Mouse (Mus musculus) monocyte, adult 5-6 weeks (primary cell): ENCODE data around the gene Pnmt. TPM values are rescaled to one million over a fixed set of nuclear protein-coding genes. Genes with fewer than 3 reads are reported as not detected.

Experiments used
- ATAC-seq: fragments of 153-309, 156-312 bp; replicated peaks from 2 replicates; pipeline ENCODE4 v1.8.0; 2017; ENCODE audit warnings: mild to moderate bottlenecking; ENCODE audit not compliant: low TSS enrichment, insufficient number of reproducible peaks, severe bottlenecking, poor library complexity, low FRiP score
- total RNA-seq: library from RNA; stranded (forward); fragments of 200-1000, 200-491, 200-594 nt; gene quantifications from 3 replicates; pipeline ENCODE4 v1.2.3, GENCODE M21; 2017

Pnmt gene
- not detected in 3 replicates for total RNA-seq

DNA sequence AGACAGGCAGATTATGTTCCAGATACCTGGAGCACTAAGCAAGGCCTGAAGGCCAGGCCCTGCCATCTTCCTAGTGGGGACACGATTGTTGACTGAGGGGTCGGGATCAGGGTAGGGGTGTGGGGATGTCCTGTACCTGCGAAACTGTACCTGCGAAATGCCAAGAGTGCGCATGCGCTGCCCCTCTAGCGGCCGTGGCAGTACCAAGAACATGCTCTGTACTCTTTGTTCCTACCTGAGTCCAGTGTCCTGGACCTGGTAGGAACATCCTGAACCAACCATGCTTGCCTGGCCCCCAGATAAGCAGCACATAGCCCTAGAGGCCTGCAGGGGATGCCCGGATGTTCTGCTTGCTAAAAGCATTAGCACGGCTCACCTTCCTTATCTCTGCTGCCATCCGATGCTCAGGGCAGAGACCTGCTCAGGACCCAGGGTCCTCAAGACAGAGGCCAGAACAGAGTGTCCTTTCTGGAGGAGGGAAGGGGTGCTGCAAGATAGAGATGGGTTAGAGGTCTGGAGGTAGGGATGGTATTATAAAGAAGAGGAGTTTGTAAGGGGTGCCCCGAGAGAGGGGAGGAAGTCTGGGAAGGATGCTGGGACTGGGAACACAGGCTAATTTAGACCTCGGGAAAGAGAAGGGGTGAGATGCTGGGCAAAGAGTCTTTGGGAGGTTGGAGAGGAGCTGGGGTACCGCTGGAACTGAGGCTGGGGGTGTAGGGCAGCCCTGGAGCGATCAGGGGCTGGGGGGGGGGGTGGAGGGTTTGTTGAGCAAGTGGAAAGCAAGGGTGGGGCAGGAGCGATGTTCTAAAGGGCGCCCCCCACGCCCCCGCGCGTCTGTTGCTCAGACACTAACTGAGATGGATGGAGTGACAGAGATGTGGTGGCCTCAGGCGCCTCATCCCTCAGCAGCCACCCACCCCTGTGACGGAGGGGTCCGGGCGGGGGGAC, at the start of gene Pnmt:
Gene Pnmt, plus strand, starts transcription at position 813 of the 948 bp plus-strand sequence.
- ATAC-seq, result no peak

GRCm38 (mm10) chr11:98338507-98338961, 47.7 kb upstream of the Pnmt start:
- no peak for ATAC-seq

DNA sequence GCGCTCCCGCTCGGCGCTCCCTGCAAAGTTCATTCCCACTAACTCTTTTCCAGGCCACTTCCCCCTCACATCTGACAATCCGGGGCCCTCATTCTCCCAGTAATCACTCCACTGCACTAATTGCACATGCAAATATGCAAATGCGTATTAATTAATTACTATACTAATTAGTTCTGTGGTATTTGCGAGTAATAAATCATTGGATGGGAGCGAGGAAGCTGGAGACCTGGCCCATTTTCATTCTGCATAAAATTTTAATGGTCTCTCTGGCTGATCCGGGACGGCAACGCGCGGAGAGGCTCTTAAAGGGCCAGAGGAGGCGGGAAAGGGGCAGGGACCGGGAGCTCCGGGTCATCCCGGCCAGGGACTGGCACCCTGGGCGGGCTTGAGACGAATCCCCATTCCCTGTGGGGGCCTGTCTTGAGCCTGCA, 47.2 kb upstream of the Pnmt start:
- ATAC-seq, result no peak

- no peak for ATAC-seq
Measured at GRCm38 (mm10) chr11:98339679-98340287, 46.5 kb upstream of the Pnmt start.

- no peak for ATAC-seq
Measured at GRCm38 (mm10) chr11:98340597-98340996, 45.7 kb upstream of the Pnmt start.

GRCm38 (mm10) chr11:98341174-98341573, 45.1 kb upstream of the Pnmt start:
- no peak for ATAC-seq

- peak; percentile 94 for ATAC-seq
Measured at GRCm38 (mm10) chr11:98342000-98342945, 44.0 kb upstream of the Pnmt start.

DNA sequence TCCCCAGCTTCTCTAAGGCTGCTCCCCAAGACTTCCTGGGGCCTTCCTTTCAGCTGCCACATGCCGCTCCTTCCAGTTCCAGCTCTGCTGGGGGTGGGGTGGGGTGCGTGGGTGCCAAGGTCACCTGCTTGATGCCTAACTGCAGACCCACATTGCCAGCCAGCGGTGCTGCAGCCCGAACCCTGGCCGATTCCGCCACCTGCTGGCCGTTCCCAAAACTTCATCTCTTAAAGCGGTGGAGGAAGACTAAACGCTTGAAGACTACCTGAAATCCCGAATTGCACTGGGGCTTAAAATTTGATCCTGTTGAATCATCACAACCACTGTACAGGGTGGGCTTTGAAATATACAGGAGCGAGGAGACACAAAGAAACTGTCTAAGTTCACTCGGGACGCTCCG, 41.0 kb upstream of the Pnmt start:
- ATAC-seq, result no peak

DNA sequence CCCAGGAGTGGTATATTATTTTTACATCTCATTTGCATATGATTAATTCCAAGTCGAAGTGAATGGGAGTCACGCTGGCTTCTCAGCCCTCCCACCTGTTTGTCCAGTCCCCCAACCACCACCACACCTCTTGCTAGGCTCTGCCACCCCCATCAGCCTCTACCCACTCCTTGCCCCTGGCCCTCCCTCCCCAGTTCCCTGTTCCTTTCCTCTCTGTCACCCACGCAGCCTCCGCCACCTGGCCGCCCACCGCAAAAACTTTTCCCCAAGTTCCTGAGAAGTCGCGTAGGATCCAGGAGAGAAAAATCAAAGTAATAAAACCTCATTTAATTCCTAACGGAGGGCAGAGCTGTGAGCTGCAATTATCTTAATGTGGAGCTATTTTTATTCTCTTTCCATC, 40.1 kb upstream of the Pnmt start:
- ATAC-seq, result no peak

DNA sequence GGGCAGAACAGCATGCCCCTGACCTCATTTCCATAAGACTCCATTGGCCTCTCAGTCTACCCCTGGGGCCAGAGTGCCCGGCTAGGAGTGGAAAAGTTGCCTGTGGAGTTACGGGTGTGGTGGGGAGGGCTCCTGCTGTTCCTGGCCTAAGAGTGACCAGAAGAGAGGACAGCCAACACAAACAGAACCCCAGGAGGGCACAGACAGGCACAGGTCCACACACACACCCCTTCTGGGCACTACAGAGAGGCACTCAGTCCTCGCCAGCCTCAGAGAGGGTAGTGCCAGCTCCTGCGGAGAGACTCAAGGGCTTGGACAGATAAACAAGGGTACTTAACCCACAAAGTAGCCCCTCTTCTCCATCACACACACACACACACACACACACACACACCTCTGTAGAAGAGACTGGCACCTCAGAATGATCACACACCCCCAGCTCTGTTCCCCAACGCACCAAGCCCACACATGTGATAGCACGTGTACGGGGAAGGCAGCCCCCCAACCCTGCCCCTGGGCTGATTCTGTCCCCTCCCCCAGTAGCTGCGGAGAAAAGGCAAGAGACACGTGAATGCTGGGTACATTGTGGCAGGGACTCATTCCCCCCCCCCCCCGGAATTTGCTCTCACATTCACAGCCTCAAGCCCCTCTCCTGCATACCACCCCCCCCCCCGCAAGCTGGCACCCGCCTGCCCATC, 38.7 kb upstream of the Pnmt start:
- ATAC-seq, result no peak

- ATAC-seq, result no peak
Measured at GRCm38 (mm10) chr11:98348083-98348961, 37.9 kb upstream of the Pnmt start, which contains the start of gene Ppp1r1b. Gene Ppp1r1b (plus strand): TSS chr11:98348404.

- ATAC-seq, result no peak
Measured at GRCm38 (mm10) chr11:98349308-98349707, 36.9 kb upstream of the Pnmt start.

DNA sequence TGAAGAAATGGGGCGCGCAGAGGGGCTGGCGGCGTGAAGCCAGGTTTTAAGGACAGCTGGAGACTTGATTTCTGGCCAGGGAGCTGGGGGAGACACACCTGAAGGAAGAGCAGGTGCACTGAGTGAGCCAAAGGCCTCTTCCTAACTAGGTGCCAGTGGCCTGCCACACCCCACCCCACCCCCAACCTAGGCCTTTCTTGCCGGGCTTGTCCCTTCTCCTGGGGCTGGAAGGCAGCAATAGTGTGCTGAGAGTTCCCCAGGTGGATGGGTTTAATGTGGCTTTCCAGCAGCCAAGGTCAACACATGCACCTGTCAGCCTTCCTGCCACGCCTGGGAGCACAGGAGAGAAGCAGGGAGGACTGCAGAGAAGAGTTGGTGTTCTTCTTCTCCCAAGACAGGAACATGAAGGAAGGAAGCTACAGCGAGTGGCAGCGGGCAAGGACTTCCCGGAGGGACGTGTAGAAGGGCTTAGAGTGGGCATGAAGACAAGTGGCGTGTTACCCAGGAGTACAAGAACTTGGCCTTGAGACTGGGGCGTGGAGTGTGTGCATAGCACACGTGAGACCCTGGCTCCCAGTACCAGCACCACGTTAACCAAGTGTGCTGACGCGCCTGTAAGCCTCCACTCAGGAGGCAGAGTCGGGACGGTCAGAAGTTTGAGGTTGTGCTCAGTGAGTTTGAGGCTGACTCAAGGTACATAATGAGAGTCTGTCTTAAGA, 33.8 kb upstream of the Pnmt start:
- no peak for ATAC-seq

DNA sequence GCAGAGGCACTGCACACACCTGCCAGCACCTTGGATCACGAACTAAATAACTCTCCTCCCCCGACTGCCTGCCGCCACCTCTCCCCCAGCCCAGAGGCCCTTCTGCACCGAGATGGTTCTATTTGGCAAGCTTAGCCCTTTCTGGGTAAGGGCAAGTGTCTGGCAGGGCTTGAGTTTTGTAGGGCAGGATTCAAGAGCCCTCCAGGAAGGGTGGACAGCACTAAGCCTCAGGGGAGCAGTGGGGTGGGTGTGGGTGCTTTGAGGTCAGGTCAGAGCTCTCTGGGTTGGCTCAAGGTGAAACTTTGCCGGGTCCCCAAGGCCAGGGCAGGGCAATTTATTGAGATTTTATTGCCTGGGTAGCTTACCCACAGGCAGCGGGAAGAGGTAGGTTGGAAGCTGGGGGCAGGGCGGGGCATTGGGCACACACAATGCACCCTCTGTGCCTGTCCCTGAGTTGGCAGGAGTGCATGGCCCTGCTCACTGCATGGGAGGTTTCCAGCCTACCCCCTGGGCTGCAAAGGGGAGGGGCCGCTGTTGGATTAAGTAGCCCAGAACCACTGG, 32.5 kb upstream of the Pnmt start:
- ATAC-seq, result no peak

GRCm38 (mm10) chr11:98354445-98354844, 31.8 kb upstream of the Pnmt start:
- ATAC-seq, result no peak

DNA sequence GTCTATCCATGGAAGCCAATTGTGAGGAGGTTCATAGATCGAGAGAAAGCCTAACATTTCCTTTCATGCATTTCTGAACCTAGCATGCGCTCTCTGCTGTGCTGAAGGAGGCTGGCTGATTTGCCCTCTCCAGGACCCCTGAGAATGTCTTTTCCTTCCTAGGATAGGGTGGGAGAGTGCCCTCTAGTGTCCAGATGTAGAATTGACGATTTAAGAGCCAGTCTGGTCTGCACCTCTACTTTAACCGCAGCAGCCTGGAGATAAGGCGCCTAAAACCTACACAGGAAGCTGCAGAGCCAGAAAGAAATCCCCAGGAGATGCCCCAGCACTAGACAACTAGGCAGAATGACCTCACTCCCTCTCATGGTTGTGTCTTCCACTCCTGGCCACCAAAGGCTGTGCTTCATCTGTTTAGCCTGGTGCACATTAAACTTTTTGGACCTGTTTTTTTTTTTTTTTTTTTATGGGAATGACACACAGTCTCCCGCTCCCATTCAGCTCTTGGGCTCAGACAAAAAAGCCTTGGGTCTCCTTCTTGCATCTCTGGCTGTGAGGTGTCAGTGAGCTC, 30.4 kb upstream of the Pnmt start:
- ATAC-seq, result no peak
